Mouse (Mus musculus) limb, embryonic 14.5 days (tissue): ENCODE results near the gene Herc1. TPM values are rescaled to one million over a fixed set of nuclear protein-coding genes. Genes with fewer than 3 reads are reported as not detected.

Source experiments
- ATAC-seq: fragments of 200-750 bp; cut with Nextera tagmentation; 2 replicates; pipeline ENCODE4 v1.8.0; 2017; ENCODE audit warnings: low read depth, moderate number of reproducible peaks, moderate TSS enrichment; ENCODE audit not compliant: low FRiP score
- DNase-seq: peaks from one replicate; pipeline ENCODE4 v3.0.0-alpha.2; 2015; ENCODE audit warnings: low spot score
- H3K27ac ChIP-seq: fragments of 300-500 bp; sonication (generic); replicated peaks from 2 replicates; pipeline ENCODE4 v1.5.1; 2014; ENCODE audit warnings: low read depth, mild to moderate bottlenecking, low read length, moderate library complexity, mixed read lengths
- H3K27me3 ChIP-seq: fragments of 300-500 bp; sonication (generic); 2 replicates; pipeline ENCODE4 v1.6.1; 2014; ENCODE audit warnings: low read length, mixed read lengths; ENCODE audit not compliant: control insufficient read depth, insufficient read depth
- H3K36me3 ChIP-seq: fragments of 300-500 bp; sonication (generic); 2 replicates; pipeline ENCODE4 v1.6.1; 2014; ENCODE audit warnings: mild to moderate bottlenecking, low read length, moderate library complexity, mixed read lengths; ENCODE audit not compliant: control insufficient read depth, insufficient read depth
- H3K4me1 ChIP-seq: fragments of 300-500 bp; sonication (generic); 2 replicates; pipeline ENCODE4 v1.6.1; 2014; ENCODE audit warnings: antibody characterized with exemption, low read length, mixed read lengths; ENCODE audit not compliant: control insufficient read depth, insufficient read depth
- H3K4me2 ChIP-seq: fragments of 300-500 bp; sonication (generic); replicated peaks from 2 replicates; pipeline ENCODE4 v1.6.1; 2014; ENCODE audit warnings: low read depth, mild to moderate bottlenecking, low read length, moderate library complexity; ENCODE audit not compliant: severe bottlenecking
- H3K4me3 ChIP-seq: fragments of 300-500 bp; sonication (generic); replicated peaks from 2 replicates; pipeline ENCODE4 v1.5.1; 2014; ENCODE audit warnings: low read length
- H3K9ac ChIP-seq: fragments of 300-500 bp; sonication (generic); 2 replicates; pipeline ENCODE4 v1.6.1; 2014; ENCODE audit warnings: mild to moderate bottlenecking, low read depth, low read length, moderate library complexity; ENCODE audit not compliant: severe bottlenecking
- H3K9me3 ChIP-seq: fragments of 300-500 bp; sonication (generic); 2 replicates; pipeline ENCODE4 v1.6.1; 2016; ENCODE audit warnings: low read length; ENCODE audit not compliant: control insufficient read depth
- POLR2A ChIP-seq: fragments of 200-500 bp; IDR thresholded peaks from 2 replicates; pipeline ENCODE4 v1.8.0; 2012; ENCODE audit warnings: inconsistent platforms, mild to moderate bottlenecking, moderate library complexity, borderline replicate concordance; ENCODE audit not compliant: insufficient read depth, insufficient read length; ENCODE audit errors: extremely low read depth
- WGBS: fragments of 180-500 bp; shearing (Covaris S2); extraction: QIAGEN DNeasy Blood & Tissue Kit; methylation state at CpG from one replicate; pipeline ENCODE4 v1.1.7; 2014; 5-methylcytosine and 5-hydroxymethylcytosine counted together
- polyA plus RNA-seq, 2 experiments: library from polyadenylated mRNA; depleted of rRNA in 1 of 2; stranded (reverse) in 1 of 2; unstranded in 1 of 2; fragments of >200 nt; fragmentation: Nextera tagmentation in 1 of 2; extraction: Ambion mirVana in 1 of 2; gene quantifications; 2 replicates each; pipeline versions ENCODE4 v1.2.1 to v1.2.3; 2012 to 2014

The Herc1 gene
- polyA plus RNA-seq, 2 experiments, result 20.6 to 23.5 TPM

- H3K27me3 ChIP-seq, result no peaks in the 10 kb centered on the region
- ATAC-seq, result no peak
- no peak overlapping the region for H3K4me2 ChIP-seq
- 85% methylated on average over 4 of the region's 4 CpGs for WGBS
- H3K9me3 ChIP-seq, result no peaks in the 10 kb centered on the region
- no peak for TF ChIP-seq POLR2A
- H3K36me3 ChIP-seq, result peaks cover 56% of the 10 kb centered on the region
- H3K4me1 ChIP-seq, result peaks cover 21% of the 10 kb centered on the region
- H3K27ac ChIP-seq, result no peak overlapping the region
- no peak overlapping the region for H3K9ac ChIP-seq
- H3K4me3 ChIP-seq, result no peak overlapping the region
- no peak for DNase-seq
These were observed 158.7 kb downstream of the Herc1 start for GRCm38 (mm10) chr9:66508890-66509399.

GRCm38 (mm10) chr9:66510351-66510841 is 160.1 kb downstream of the Herc1 start:
- Histone ChIP-seq H3K4me3 (no peak overlapping the region), H3K9me3 (no peaks in the 10 kb centered on the region), H3K36me3 (peaks cover 55% of the 10 kb centered on the region), H3K9ac (no peak overlapping the region), H3K27ac (peak overlapping the region; percentile 38; the same call in 1 of the 2 replicates), H3K4me1 (peaks cover 23% of the 10 kb centered on the region), H3K4me2 (peak overlapping the region; percentile 89; the same call in 1 of the 2 replicates), H3K27me3 (no peaks in the 10 kb centered on the region)
- 56% methylated on average over 7 of the region's 7 CpGs for WGBS
- ATAC-seq, result no peak
- no peak for DNase-seq
- no peak for TF ChIP-seq POLR2A

GRCm38 (mm10) chr9:66510944-66511343 is 160.7 kb downstream of the Herc1 start:
- H3K9me3 ChIP-seq, result no peaks in the 10 kb centered on the region
- peak overlapping the region; percentile 66 for H3K9ac ChIP-seq
- peaks cover 54% of the 10 kb centered on the region for H3K36me3 ChIP-seq
- 0% methylated on average over 2 of the region's 2 CpGs for WGBS
- peak overlapping the region; percentile 89 for H3K4me2 ChIP-seq
- TF ChIP-seq POLR2A, result no peak
- DNase-seq (no peak), ATAC-seq (no peak)
- H3K27me3 ChIP-seq, result no peaks in the 10 kb centered on the region
- peaks cover 23% of the 10 kb centered on the region for H3K4me1 ChIP-seq
- peak overlapping the region; percentile 60 for H3K4me3 ChIP-seq
- peak overlapping the region; percentile 95 for H3K27ac ChIP-seq

- under 1% methylated on average over 51 of the region's 78 CpGs for WGBS
- Histone ChIP-seq H3K4me1 (peaks cover 23% of the 10 kb centered on the region), H3K27me3 (no peaks in the 10 kb centered on the region), H3K4me3 (peak overlapping the region; percentile 60), H3K36me3 (peaks cover 54% of the 10 kb centered on the region), H3K4me2 (peak overlapping the region; percentile 89), H3K27ac (peak overlapping the region; percentile 95), H3K9me3 (no peaks in the 10 kb centered on the region), H3K9ac (peak overlapping the region; percentile 77)
- ATAC-seq (peak; percentile 88), DNase-seq (peak; percentile 93)
- peak; percentile 74; the same call in 1 of the 2 replicates for TF ChIP-seq POLR2A
These were observed 161.5 kb downstream of the Herc1 start for GRCm38 (mm10) chr9:66511580-66512350.

GRCm38 (mm10) chr9:66512351-66512671 is 162.1 kb downstream of the Herc1 start:
- H3K27ac ChIP-seq, result peak overlapping the region; percentile 95
- peaks cover 23% of the 10 kb centered on the region for H3K4me1 ChIP-seq
- peak; percentile 49; the same call in 1 of the 2 replicates for TF ChIP-seq POLR2A
- no peaks in the 10 kb centered on the region for H3K9me3 ChIP-seq
- peak overlapping the region; percentile 60 for H3K4me3 ChIP-seq
- ATAC-seq, result peak; percentile 77
- peak; percentile 92 for DNase-seq
- H3K9ac ChIP-seq, result peak overlapping the region; percentile 77
- H3K4me2 ChIP-seq, result peak overlapping the region; percentile 89
- peaks cover 55% of the 10 kb centered on the region for H3K36me3 ChIP-seq
- 0% methylated on average over 8 of the region's 8 CpGs for WGBS
- no peaks in the 10 kb centered on the region for H3K27me3 ChIP-seq
